Mouse (Mus musculus) myocyte (in vitro differentiated cells): ENCODE data around the gene Cyp2d22.

ENCODE experiments used
- CEBPB ChIP-seq: IDR thresholded peaks from 2 replicates; pipeline ENCODE4 v1.6.1; 2011; ENCODE audit warnings: mild to moderate bottlenecking, moderate library complexity; ENCODE audit not compliant: poor library complexity, insufficient read depth, severe bottlenecking
- MAX ChIP-seq: IDR thresholded peaks from one replicate; pipeline ENCODE4 v1.6.1; 2011; ENCODE audit warnings: low read depth, mild to moderate bottlenecking, control low read depth
- POLR2A ChIP-seq: IDR thresholded peaks from one replicate; pipeline ENCODE4 v1.6.1; 2011; ENCODE audit warnings: low read depth, mild to moderate bottlenecking, control low read depth, moderate library complexity; ENCODE audit not compliant: insufficient read length
- REST ChIP-seq: IDR thresholded peaks from one replicate; pipeline ENCODE4 v1.6.1; 2011; ENCODE audit warnings: mild to moderate bottlenecking, control low read depth, moderate library complexity; ENCODE audit not compliant: insufficient read depth, insufficient read length
- SRF ChIP-seq: IDR thresholded peaks from one replicate; pipeline ENCODE4 v1.6.1; 2011; ENCODE audit warnings: low read depth; ENCODE audit not compliant: control insufficient read depth, insufficient read length
- TCF12 ChIP-seq: IDR thresholded peaks from one replicate; pipeline ENCODE4 v1.6.1; 2011; ENCODE audit warnings: mild to moderate bottlenecking, control low read depth; ENCODE audit not compliant: poor library complexity, insufficient read depth, severe bottlenecking
- TCF3 ChIP-seq: IDR thresholded peaks from one replicate; pipeline ENCODE4 v1.6.1; 2011; ENCODE audit warnings: low read depth, control low read depth; ENCODE audit not compliant: insufficient read length

- TF ChIP-seq MAX (no peak), REST (no peak), POLR2A (no peak), SRF (no peak), TCF3 (no peak), TCF12 (no peak), CEBPB (no peak)
Observed at GRCm38 (mm10) chr15:82341036-82341501, 39.0 kb downstream of the Cyp2d22 start.
